Mouse (Mus musculus) T-helper 2 cell (primary cell): ENCODE measurements around the gene Ctsl.

Source experiments
- in situ Hi-C: fragments of 300-600 bp; cut with MboI, MseI; formaldehyde crosslinking; loops from one replicate; pipeline ENCODE4 v1.15.1; 2025; ENCODE audit warnings: high pct_unique_total_duplicates

Ctsl gene

GRCm38 (mm10) chr13:64312916-64313289, 57.8 kb downstream of the Ctsl start:
- in situ Hi-C loops = loop anchor here (5.0 kb wide), 1 partner anchor 124 kb away; no protein-coding TSS in a partner anchor

DNA sequence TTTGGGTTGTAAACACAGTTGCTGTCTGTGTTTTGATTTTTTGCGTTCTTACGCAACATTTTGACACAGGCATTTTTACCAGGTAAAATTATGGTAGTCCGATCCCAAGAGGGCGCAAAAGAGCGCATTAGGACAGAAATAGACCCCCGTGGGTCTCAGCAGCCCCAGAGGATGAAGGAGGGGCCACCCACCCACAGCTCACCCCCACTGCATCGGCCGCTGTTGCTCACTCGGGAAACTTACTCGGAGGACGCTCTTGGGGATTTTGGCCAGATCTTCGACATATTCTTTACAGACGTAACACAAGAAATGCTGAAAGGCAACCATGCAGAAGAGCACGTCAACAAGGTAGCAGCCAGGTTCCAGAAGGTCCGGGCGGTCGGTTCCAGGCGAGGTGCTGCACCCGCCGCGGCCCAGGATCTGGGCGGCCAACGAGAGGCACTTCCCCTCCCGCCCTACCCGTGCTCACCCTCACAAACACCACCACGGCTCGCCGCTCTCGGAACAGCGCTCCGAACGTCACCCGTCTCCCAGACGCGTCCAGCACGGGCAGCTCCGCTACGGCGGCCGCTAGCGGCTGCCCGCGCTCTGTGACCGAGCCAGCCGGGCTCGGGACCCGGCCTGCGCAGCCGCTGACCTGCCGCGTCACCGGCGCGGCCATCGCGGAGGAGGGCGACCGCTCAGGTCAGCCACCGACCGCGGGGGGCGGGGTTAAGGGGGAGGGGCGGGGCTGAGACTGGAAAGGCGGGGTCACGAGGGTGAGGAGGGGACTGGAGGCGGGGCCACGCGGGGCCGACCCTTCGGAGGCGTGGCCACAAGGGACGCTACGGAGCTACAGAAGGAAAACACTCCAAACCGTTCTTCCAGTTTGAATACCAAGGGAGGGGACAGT, 58.4 kb downstream of the Ctsl start, which contains the start of gene Aaed1:
Aaed1 (minus strand) TSS at position 687 of the 892 bp plus-strand sequence.
- in situ Hi-C loops = loop anchor here (5.0 kb wide), 1 partner anchor 125 kb away; no protein-coding TSS in a partner anchor

DNA sequence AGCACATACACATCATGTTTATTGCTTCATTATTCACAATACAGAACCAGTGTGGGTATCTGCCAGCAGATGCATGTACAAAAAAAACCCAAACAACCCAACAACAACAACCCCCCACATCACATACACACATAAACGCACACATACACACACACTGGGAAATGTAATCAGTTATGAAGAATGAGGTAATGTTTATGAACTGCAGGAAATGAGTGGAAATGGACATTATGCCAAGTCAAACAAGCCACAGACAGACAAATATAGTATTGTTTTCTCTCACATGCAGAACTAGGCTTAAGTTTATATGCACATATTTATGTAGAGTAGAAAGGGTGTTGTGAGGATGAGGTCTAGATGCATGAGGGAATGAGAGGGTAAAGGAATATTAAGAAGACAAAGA, 59.4 kb downstream of the Ctsl start:
- in situ Hi-C loops = loop anchor here (5.0 kb wide), 1 partner anchor 126 kb away; no protein-coding TSS in a partner anchor

DNA sequence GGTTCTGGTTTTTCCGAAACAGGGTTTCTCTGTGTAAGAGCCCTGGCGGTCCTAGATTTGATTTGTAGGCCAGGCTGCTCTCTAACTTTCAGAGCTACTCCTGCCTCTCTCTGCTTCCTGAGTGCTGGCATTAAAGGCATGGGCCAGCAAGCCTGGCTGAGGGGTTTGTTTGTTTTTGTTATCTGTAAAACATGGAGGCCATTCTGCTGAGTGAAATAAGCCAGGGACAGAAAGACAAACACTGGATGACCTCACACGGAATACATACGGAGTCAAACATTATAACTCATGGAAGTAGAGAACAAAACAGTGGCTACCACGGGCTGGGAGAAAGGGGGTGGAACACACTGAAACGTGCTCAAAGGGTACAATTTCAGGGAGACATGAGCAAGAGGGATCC, 60.1 kb downstream of the Ctsl start:
- in situ Hi-C loops = loop anchor here (5.0 kb wide), 1 partner anchor 127 kb away; no protein-coding TSS in a partner anchor

DNA sequence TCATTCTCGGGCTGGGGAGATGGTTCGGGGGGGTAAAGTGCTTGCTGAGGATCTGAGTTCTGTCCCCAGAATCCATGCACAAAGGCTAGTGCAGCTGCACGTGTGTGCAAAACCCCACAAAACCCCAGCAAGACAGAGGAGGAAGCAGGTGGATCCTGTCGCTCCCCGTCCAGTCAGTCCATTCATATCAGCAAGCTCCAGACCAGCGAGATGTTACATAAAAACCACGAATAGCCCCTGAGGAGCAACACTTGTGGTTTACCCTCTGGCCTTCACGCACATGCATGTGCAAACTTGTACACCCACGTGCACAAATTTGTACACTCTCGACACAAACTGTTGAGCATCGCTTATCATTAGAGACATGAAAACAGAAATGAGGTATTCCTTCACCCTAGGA, 60.8 kb downstream of the Ctsl start:
- in situ Hi-C loops = loop anchor here (5.0 kb wide), 2 partner anchors 63 to 127 kb away; no protein-coding TSS in a partner anchor
